Mouse (Mus musculus): ENCODE results near the gene Tnfrsf8. TPM values are rescaled to one million over a fixed set of nuclear protein-coding genes. Genes with fewer than 3 reads are reported as not detected.

Tnfrsf8 gene
- polyA plus RNA-seq, 1 experiment from 2014 or later, result 0.59 TPM

DNA sequence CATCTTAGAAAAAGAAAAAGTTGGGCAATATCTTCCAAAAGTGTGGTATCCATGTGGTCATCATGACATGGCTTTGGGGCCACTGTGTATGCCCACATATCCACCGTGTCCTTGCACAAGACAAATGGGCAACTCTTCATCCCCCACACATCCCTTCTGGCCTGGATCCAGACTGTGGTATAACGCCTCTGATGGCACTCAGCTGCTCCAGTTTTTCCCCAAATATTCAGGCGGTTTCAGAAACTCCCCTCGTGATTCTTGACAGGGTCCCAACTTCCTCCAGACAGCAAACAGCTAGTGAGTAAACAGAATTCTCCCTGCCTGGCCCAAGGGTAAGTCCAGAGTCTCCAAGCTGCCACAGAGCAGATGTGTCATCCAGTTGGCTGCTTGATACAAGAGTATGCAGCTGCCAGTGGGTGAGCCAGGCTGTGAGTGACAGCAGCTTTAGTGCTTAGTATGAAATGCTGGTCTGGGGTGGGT, 47.3 kb downstream of the Tnfrsf8 start:
- Histone ChIP-seq H3K27ac (peak overlapping the region; percentile 79), H3K4me3 (ENCODE audit: inconsistent target) (no peak overlapping the region)

DNA sequence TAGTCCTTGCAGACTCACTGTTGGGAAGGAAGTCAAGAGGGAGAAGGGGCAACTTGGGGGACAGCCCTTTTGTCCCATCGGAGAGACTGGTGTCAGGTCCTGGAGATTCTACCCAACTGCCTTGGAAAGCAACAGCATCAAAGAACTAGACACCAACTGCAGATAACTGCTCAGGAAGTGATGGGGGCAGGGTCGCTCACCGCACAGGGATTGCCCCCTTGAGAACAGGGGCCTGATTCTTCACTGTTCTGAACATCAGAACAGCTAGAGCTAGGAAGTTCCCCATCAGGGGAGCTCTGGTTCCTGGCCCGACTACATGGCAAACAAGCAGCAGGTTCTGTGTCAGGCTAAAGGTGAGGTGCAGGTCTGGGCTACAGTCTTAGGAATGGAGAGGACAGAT, 48.5 kb downstream of the Tnfrsf8 start:
- Histone ChIP-seq H3K79me2 (ENCODE audit: inconsistent target) (no peaks in the 10 kb centered on the region), H3K27ac (peak overlapping the region; percentile 79), H3K36me3 (ENCODE audit: inconsistent target) (no peaks in the 10 kb centered on the region), H3K4me3 (ENCODE audit: inconsistent target) (no peak overlapping the region)
- WGBS (ENCODE audit: missing documents), result 42% methylated on average over 4 of the region's 4 CpGs

More for the DNA sequence above, 47.3 kb downstream of the Tnfrsf8 start:
- WGBS (ENCODE audit: missing documents), result 0% methylated on average over 4 of the region's 4 CpGs
- Histone ChIP-seq H3K36me3 (ENCODE audit: inconsistent target) (no peaks in the 10 kb centered on the region), H3K79me2 (ENCODE audit: inconsistent target) (no peaks in the 10 kb centered on the region)

DNA sequence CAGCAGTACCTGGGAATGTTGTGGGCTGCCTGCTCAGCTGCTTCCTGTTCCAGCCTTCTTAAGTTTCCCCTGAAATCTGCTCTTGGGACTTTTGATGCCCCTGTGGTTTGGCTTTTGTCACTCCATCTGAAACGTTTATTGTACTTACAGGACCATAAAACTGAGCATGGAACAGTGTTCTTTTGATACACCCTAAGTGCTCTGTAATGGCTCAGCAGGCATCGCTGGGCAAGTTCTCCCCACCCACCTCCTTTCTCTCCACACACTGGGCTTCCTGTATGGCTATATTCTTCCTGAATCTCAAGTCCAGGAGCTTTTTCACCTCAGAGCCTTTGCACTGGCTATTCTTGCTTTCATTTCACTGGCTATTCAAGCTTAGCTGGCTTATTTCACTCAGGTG, 50.2 kb downstream of the Tnfrsf8 start:
- no peak overlapping the region for H3K27ac ChIP-seq
- no peaks in the 10 kb centered on the region for H3K36me3 ChIP-seq (ENCODE audit: inconsistent target)
- 21% methylated on average over 2 of the region's 2 CpGs for WGBS (ENCODE audit: missing documents)
- H3K4me3 ChIP-seq (ENCODE audit: inconsistent target), result no peak overlapping the region
- no peaks in the 10 kb centered on the region for H3K79me2 ChIP-seq (ENCODE audit: inconsistent target)

DNA sequence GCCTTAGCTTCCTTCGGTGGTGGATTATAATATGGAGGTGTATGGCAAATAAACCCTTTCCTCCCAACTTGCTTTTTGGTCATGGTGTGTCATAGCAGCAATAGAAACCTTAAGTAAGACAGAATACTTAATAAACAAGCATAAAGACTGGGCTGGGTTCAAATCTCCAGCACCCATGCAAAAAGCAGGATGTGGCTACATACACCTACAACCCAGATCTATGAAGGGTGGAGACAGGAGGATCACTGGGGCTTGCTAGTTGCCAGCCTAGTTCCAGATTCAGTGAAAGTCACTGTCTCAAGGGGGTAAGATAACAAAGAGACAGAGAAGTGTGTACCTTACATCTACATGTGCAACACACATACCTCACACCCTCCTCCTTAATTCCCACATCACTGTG, 51.4 kb downstream of the Tnfrsf8 start:
- no peaks in the 10 kb centered on the region for H3K79me2 ChIP-seq (ENCODE audit: inconsistent target)
- no peaks in the 10 kb centered on the region for H3K36me3 ChIP-seq (ENCODE audit: inconsistent target)
- no peak overlapping the region for H3K27ac ChIP-seq
- WGBS (ENCODE audit: missing documents), result 100% methylated on average over 1 of the region's 1 CpGs
- H3K4me3 ChIP-seq (ENCODE audit: inconsistent target), result no peak overlapping the region

DNA sequence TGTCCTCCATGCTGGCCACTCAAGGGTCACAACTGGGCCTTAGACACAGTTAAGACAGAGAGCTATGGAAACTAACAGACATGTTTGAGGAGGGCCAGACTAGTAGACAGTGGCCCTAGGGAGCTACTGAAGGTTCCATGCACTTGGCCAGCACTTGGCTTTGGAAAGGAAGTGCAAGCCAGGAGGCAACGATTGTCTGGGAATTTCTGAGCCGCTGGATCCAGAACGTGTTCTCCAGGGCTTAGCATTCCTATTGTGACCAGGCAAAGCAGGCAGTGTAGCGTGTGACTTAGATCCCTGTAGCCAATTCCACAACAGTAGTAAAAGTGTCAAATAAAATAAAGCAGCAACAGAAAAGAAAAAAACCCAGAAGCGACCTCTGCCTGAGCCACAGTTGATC, 54.2 kb downstream of the Tnfrsf8 start:
- Histone ChIP-seq H3K4me3 (ENCODE audit: inconsistent target) (no peak overlapping the region), H3K79me2 (ENCODE audit: inconsistent target) (no peaks in the 10 kb centered on the region), H3K27ac (no peak overlapping the region), H3K36me3 (ENCODE audit: inconsistent target) (no peaks in the 10 kb centered on the region)
- 88% methylated on average over 5 of the region's 5 CpGs for WGBS (ENCODE audit: missing documents)

DNA sequence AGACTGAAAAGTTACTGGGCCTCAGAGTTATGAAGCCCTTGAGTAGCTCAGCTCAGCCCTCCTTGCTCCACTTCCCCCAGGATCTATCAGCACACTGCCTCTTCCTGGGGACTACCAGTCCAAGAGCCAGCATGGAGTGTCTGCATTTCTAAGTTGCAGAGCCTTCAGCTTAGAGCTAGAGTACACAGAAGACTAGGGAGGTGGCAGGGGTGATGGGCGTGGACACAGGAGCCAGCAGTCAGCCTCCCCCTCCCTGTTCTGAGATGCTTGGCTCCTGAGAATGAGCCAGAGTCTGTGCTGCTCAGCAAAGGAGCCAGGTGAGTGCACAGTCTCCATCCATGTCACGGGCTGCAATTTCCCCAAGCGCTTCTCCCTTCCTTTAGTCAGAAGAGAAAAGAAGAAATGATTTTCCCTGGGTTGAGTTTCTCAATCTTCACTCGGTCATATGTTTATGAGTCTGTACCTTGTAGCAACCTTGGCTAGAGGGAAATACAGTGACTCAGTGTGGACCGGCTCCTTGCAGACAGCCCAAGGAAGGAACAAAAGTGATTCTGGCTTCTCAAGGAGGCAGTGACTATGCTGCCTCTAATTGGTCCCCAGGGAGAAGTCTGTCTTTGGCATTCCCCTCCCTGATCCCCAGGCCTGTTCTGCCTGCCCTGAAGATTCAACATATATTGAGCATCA, 57.1 kb downstream of the Tnfrsf8 start:
- no peak overlapping the region for H3K4me3 ChIP-seq (ENCODE audit: inconsistent target)
- WGBS (ENCODE audit: missing documents), result 29% methylated on average over 5 of the region's 5 CpGs
- H3K79me2 ChIP-seq (ENCODE audit: inconsistent target), result no peaks in the 10 kb centered on the region
- no peaks in the 10 kb centered on the region for H3K36me3 ChIP-seq (ENCODE audit: inconsistent target)
- H3K27ac ChIP-seq, result peak overlapping the region; percentile 70

DNA sequence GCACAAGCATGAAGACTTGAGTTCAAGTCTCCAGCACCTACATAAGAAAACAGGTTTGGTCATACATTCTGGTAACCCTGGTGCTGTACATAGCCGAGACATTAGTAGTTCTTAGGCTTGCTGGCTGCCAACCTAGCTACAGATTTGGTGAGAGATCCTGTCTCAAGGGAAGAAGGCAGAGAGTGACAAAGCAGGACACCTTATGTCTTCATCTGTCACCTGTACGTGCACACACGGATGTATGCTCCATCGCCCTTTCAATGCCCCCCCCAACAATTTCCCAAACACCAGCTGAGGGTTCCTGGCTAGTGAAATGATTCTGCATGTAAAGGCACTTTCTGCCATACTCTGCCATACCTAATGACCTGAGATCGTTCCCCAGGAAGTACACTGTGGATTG, 58.8 kb downstream of the Tnfrsf8 start:
- no peak overlapping the region for H3K4me3 ChIP-seq (ENCODE audit: inconsistent target)
- no peaks in the 10 kb centered on the region for H3K36me3 ChIP-seq (ENCODE audit: inconsistent target)
- H3K27ac ChIP-seq, result no peak overlapping the region
- H3K79me2 ChIP-seq (ENCODE audit: inconsistent target), result no peaks in the 10 kb centered on the region
- WGBS (ENCODE audit: missing documents), result 92% methylated on average over 5 of the region's 5 CpGs

DNA sequence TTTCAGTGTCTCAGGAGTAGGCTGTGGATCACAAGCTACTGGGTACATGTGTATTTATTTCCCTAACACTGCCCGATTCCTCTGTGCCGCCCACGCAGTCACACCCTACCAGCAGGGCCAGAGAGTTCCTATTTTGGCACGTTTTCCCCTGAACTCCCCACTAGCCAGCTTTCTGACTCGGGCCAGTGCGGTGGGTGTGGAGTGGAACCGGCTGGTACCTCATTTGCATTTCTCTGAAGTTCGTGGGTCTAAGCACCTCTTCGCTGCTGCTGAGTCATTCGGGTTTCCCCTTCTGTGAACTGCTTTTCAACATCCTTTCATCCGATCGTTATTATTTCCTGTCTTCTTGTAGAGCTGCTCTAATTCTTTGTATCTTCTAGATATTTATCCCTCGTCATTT, 60.5 kb downstream of the Tnfrsf8 start:
- H3K27ac ChIP-seq, result peak overlapping the region; percentile 12; the same call in 1 of the 2 replicates
- no peak overlapping the region for H3K4me3 ChIP-seq (ENCODE audit: inconsistent target)
- 2% methylated on average over 13 of the region's 13 CpGs for WGBS (ENCODE audit: missing documents)
- no peaks in the 10 kb centered on the region for H3K79me2 ChIP-seq (ENCODE audit: inconsistent target)
- no peaks in the 10 kb centered on the region for H3K36me3 ChIP-seq (ENCODE audit: inconsistent target)

DNA sequence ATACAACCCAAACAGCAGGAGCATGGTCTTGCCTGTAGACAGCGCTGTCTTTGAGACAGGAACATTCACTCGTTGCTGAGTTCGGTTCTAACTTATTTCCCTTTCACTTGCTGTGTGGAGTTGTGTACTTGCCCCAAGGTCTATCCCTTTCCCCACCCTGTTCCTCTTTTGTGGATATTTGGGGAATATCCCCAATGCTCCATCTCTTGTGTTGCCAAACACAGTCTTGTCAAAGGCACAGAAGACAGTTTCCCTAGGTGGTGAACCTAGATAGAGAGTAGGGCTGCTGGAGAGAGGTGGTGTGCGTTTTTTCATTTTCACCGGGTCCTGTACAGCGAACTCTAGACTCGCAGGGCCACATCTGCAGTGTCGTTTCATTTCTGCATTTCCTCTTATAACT, 62.4 kb downstream of the Tnfrsf8 start:
- no peaks in the 10 kb centered on the region for H3K36me3 ChIP-seq (ENCODE audit: inconsistent target)
- no peak overlapping the region for H3K27ac ChIP-seq
- 60% methylated on average over 7 of the region's 8 CpGs for WGBS (ENCODE audit: missing documents)
- H3K79me2 ChIP-seq (ENCODE audit: inconsistent target), result no peaks in the 10 kb centered on the region
- H3K4me3 ChIP-seq (ENCODE audit: inconsistent target), result no peak overlapping the region

DNA sequence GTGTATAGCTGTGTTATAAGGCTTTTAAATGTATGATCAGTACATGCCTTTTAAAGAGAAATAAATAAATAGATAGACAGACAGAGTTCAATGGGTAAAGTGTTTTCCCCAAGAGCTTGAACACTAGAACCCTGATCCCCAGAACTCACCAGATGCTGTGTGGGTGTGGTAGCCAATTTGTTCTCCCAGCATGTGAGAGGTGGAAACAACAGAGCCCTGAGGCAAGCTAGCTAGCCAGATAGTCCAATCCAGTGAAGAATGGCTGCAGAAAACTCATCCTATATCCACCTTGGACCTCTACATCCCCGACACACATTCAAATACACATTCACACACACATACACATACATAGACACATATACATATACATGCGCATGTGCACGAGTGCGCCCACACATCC, 63.4 kb downstream of the Tnfrsf8 start:
- Histone ChIP-seq H3K36me3 (ENCODE audit: inconsistent target) (no peaks in the 10 kb centered on the region), H3K4me3 (ENCODE audit: inconsistent target) (no peak overlapping the region), H3K79me2 (ENCODE audit: inconsistent target) (peaks cover 5% of the 10 kb centered on the region; the same call in 1 of the 2 replicates), H3K27ac (no peak overlapping the region)
- 93% methylated on average over 4 of the region's 4 CpGs for WGBS (ENCODE audit: missing documents)

DNA sequence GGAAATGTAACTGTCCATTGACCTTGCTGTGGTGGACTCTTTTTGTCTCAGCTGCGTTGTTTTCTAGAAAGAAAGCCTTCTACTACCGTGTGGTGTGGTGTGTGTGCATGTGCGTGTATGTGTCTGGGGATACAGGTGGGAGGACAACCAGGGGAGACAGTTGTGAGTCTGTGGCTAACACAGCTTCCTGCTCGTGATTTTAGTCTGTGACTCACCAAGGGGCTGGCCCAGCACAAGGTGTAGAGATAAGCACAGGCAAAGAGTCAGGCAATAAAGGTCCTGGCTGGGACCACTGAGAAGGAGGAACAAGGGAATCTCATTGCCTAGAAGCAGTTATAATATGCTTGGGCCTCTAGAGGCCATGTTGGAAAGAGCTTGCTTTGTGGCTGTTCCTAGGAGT, 65.0 kb downstream of the Tnfrsf8 start:
- no peak overlapping the region for H3K27ac ChIP-seq
- H3K36me3 ChIP-seq (ENCODE audit: inconsistent target), result no peaks in the 10 kb centered on the region
- H3K4me3 ChIP-seq (ENCODE audit: inconsistent target), result no peak overlapping the region
- WGBS (ENCODE audit: missing documents), result 63% methylated on average over 4 of the region's 4 CpGs
- peaks cover 20% of the 10 kb centered on the region for H3K79me2 ChIP-seq (ENCODE audit: inconsistent target)

DNA sequence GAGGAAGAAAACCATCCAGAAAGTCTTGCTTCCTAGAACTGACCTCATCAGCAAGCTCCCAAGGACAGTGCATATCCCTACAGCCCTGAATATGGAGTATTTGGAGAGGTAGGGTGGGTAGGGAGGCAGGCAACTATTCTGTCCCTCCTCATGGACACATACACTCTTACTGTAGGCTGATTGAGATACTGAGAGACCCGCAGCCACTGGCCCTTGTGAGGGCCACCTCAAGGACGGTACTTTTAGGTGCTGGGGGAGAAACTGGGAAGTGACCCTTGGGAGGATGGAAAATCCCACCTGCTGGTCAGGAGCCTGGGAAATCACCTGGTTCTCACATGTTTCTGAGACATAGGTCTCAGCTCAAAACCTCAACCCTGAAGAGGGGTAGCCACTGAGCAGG, 67.4 kb downstream of the Tnfrsf8 start:
- Histone ChIP-seq H3K36me3 (ENCODE audit: inconsistent target) (no peaks in the 10 kb centered on the region; the same call in 1 of the 2 replicates), H3K79me2 (ENCODE audit: inconsistent target) (peaks cover 45% of the 10 kb centered on the region), H3K4me3 (ENCODE audit: inconsistent target) (no peak overlapping the region), H3K27ac (no peak overlapping the region)
- 83% methylated on average over 2 of the region's 2 CpGs for WGBS (ENCODE audit: missing documents)

DNA sequence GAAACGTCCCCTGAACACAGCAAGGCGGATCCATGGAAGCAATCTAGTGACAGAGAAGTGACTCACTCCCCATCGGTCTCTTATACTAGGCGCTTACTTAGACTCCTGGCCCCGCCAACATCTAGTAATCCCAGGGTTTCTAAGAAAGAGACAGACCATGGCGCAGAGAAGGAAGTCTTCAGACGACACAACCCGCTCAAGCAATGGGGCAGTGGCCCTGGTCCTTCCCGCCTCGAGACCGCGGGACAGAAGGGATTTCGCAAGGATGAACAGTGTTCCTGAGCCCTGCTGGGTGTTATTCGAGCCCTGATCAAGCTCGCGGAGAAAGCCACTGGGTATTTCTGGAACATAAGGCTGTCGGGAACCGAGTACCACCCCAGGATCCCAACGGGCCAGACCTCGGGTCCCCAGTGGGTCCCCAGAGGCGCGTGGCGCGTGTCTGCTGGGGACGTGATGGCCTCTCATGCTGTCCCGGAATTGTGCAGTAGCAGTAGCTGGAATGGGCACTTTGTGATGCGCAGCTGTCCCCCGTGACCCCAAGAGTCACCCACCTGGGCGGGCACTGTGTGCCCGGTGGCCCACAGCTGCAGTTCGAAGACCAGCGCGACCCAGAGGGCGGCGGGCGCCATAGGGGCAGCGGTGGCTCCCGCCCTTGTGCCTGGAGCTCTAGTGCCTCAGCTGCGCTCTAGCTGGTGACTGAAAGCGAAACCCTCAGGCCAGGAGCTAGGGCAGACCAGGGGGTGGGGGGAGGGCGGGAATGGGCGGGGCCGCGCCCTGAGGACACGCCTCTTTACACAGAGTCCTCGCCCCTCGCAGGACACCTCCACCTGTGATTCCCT, 68.6 kb downstream of the Tnfrsf8 start, which contains the start of gene Tnfrsf1b:
Gene Tnfrsf1b (minus strand): TSS at position 698 of the 839 bp plus-strand sequence.
- peak within 1 kb of the TSS; percentile 97 for H3K4me3 ChIP-seq (ENCODE audit: inconsistent target)
- H3K36me3 ChIP-seq (ENCODE audit: inconsistent target), result no peaks in the 10 kb centered on the region; the same call in 1 of the 2 replicates
- 1% methylated on average over 42 of the region's 47 CpGs for WGBS (ENCODE audit: missing documents)
- peaks cover 55% of the 10 kb centered on the region for H3K79me2 ChIP-seq (ENCODE audit: inconsistent target)
- H3K27ac ChIP-seq, result peak within 1 kb of the TSS; percentile 95

DNA sequence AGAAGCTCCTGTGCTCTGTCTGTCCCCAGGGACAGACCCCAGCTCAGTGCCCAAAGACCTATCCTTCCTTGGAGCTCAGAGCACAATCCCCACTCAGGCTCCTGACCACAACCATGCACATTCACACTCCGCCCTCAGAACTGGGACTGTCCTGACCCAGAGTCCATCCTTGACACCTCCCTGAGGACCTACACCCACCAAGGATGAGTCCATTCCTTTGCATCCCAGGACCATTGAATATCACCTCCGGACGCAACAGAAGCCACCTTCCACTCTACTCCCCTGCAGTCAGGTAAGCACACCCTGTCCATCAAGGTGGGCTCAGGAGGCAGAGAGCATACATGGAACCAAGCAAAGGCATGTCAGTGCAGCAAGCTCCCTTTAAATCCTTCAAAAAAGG, 69.4 kb downstream of the Tnfrsf8 start:
- H3K4me3 ChIP-seq (ENCODE audit: inconsistent target), result peak overlapping the region; percentile 97
- peaks cover 56% of the 10 kb centered on the region for H3K79me2 ChIP-seq (ENCODE audit: inconsistent target)
- no peaks in the 10 kb centered on the region; the same call in 1 of the 2 replicates for H3K36me3 ChIP-seq (ENCODE audit: inconsistent target)
- 62% methylated on average over 3 of the region's 3 CpGs for WGBS (ENCODE audit: missing documents)
- H3K27ac ChIP-seq, result peak overlapping the region; percentile 95

DNA sequence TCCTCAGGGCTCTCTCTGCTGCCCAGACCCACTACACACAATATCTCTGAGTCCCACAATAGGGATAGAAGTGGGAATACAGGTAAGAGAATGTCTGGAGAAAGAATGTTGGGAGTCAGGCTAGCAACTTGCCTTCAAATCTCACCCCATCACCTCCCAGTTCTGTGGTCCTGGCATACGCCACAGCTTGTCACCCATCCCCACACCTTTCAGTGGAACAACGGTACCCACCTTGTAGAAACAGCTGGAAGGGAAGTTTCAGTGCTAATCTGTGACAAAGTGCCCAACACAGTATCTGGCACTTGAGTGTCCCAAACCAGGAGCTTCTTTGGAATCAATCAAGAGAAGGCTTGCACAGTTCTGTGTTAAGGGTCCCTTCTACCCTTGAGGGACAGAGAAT, 70.3 kb downstream of the Tnfrsf8 start:
- Histone ChIP-seq H3K36me3 (ENCODE audit: inconsistent target) (no peaks in the 10 kb centered on the region; the same call in 1 of the 2 replicates), H3K27ac (peak overlapping the region; percentile 95), H3K79me2 (ENCODE audit: inconsistent target) (peaks cover 65% of the 10 kb centered on the region), H3K4me3 (ENCODE audit: inconsistent target) (peak overlapping the region; percentile 97; the same call in 1 of the 2 replicates)
- WGBS (ENCODE audit: missing documents), result 60% methylated on average over 2 of the region's 2 CpGs

All from macrophage (primary cell).